Mouse (Mus musculus) CH12.LX (cell line): ENCODE results near the gene Lrrc61. TPM values are rescaled to one million over a fixed set of nuclear protein-coding genes. Genes with fewer than 3 reads are reported as not detected.
A peak's percentile ranks its signal among the peaks of the same experiment; 100 is the strongest.

ENCODE experiments used
- DNase-seq: peaks from one replicate; pipeline ENCODE4 v3.0.0-alpha.2; 2013; ENCODE audit errors: extremely low read depth
- H3K27ac ChIP-seq: 2 replicates; pipeline ENCODE4 v1.5.1; 2012; ENCODE audit warnings: low read depth, mild to moderate bottlenecking, control low read depth, moderate library complexity; ENCODE audit not compliant: insufficient read depth
- H3K27me3 ChIP-seq: replicated peaks from 2 replicates; pipeline ENCODE3; 2012; ENCODE audit warnings: inconsistent platforms
- H3K36me3 ChIP-seq, 2 experiments: replicated peaks in 1 of 2; 2 replicates each; pipeline versions ENCODE3 to v1.6.1; 2012; ENCODE audit warnings: inconsistent platforms in 1 of 2, low read length in 1 of 2, mild to moderate bottlenecking in 1 of 2, mixed read lengths in 1 of 2, moderate library complexity in 1 of 2; ENCODE audit not compliant: control insufficient read depth in 1 of 2, insufficient read depth in 1 of 2
- H3K4me1 ChIP-seq, 2 experiments: 2 replicates each; pipeline ENCODE4 v1.6.1; 2012; ENCODE audit warnings: inconsistent platforms in 1 of 2, moderate library complexity in 1 of 2; ENCODE audit not compliant: insufficient read depth in 2 of 2, control insufficient read depth in 1 of 2
- H3K4me2 ChIP-seq: 2 replicates; pipeline ENCODE4 v1.6.1; 2012; ENCODE audit warnings: low read depth, mild to moderate bottlenecking, control low read depth; ENCODE audit not compliant: poor library complexity, insufficient read depth, severe bottlenecking
- H3K4me3 ChIP-seq, 3 experiments: fragments of 150-350 bp in 1 of 3; sonication (generic) in 1 of 3; replicated peaks in 1 of 3; 2 replicates each; pipeline versions ENCODE3 to v1.5.1; 2011 to 2012; ENCODE audit warnings: low read depth in 2 of 3, low read length in 2 of 3, mild to moderate bottlenecking in 2 of 3, moderate library complexity in 2 of 3, control low read depth in 1 of 3, improper control_type of control experiment in 1 of 3, inconsistent platforms in 1 of 3, mixed read lengths in 1 of 3; ENCODE audit not compliant: poor library complexity in 1 of 3
- H3K79me2 ChIP-seq: replicated peaks from 2 replicates; pipeline ENCODE4 v1.6.1; 2012; ENCODE audit warnings: mild to moderate bottlenecking, moderate library complexity; ENCODE audit not compliant: control insufficient read depth, poor library complexity, insufficient read depth, severe bottlenecking; ENCODE audit errors: extremely low read depth
- H3K9ac ChIP-seq: 2 replicates; pipeline ENCODE4 v1.6.1; 2012; ENCODE audit warnings: low read depth, mild to moderate bottlenecking, control low read depth, moderate library complexity; ENCODE audit not compliant: insufficient read depth
- H3K9me3 ChIP-seq: replicated peaks from 2 replicates; pipeline ENCODE3; 2012; ENCODE audit warnings: low read length, inconsistent platforms, mixed read lengths
- BHLHE40 ChIP-seq: IDR thresholded peaks from 2 replicates; pipeline ENCODE4 v1.6.1; 2011; ENCODE audit warnings: mild to moderate bottlenecking, low read depth, low read length, improper control_type of control experiment
- CHD1 ChIP-seq: IDR thresholded peaks from 2 replicates; pipeline ENCODE4 v1.6.1; 2012; ENCODE audit warnings: low read depth, low read length, improper control_type of control experiment, inconsistent platforms
- CHD2 ChIP-seq: IDR thresholded peaks from 2 replicates; pipeline ENCODE4 v1.6.1; 2011; ENCODE audit warnings: low read length, improper control_type of control experiment
- E2F4 ChIP-seq: IDR thresholded peaks from 2 replicates; pipeline ENCODE4 v1.6.1; 2011; ENCODE audit warnings: low read depth, low read length, improper control_type of control experiment; ENCODE audit not compliant: insufficient replicate concordance
- ELF1 ChIP-seq: IDR thresholded peaks from 2 replicates; pipeline ENCODE4 v1.6.1; 2014; ENCODE audit warnings: low read depth, mild to moderate bottlenecking, inconsistent platforms, low read length, improper control_type of control experiment
- EP300 ChIP-seq: IDR thresholded peaks from 2 replicates; pipeline ENCODE4 v1.6.1; 2011; ENCODE audit warnings: low read length, improper control_type of control experiment
- ETS1 ChIP-seq: conservative IDR thresholded peaks from 2 replicates; pipeline ENCODE4 v1.6.1; 2012; ENCODE audit warnings: low read depth, mild to moderate bottlenecking, inconsistent platforms, low read length, improper control_type of control experiment, moderate library complexity
- HCFC1 ChIP-seq: IDR thresholded peaks from 2 replicates; pipeline ENCODE4 v1.6.1; 2012; ENCODE audit warnings: low read depth, mild to moderate bottlenecking, inconsistent platforms, low read length, improper control_type of control experiment
- IRF4 ChIP-seq: IDR thresholded peaks from 2 replicates; pipeline ENCODE4 v1.6.1; 2014; ENCODE audit warnings: low read depth, mild to moderate bottlenecking, inconsistent platforms, low read length, improper control_type of control experiment
- JUND ChIP-seq: conservative IDR thresholded peaks from 2 replicates; pipeline ENCODE4 v1.6.1; 2011; ENCODE audit warnings: low read depth, low read length, improper control_type of control experiment
- MAX ChIP-seq: IDR thresholded peaks from 2 replicates; pipeline ENCODE4 v1.6.1; 2011; ENCODE audit warnings: low read length, improper control_type of control experiment
- MEF2A ChIP-seq: IDR thresholded peaks from 2 replicates; pipeline ENCODE4 v1.6.1; 2014; ENCODE audit warnings: low read depth, mild to moderate bottlenecking, inconsistent platforms, low read length, improper control_type of control experiment, borderline replicate concordance
- MXI1 ChIP-seq: IDR thresholded peaks from 2 replicates; pipeline ENCODE4 v1.6.1; 2011; ENCODE audit warnings: mild to moderate bottlenecking, low read depth, low read length, improper control_type of control experiment
- NELFE ChIP-seq: IDR thresholded peaks from 2 replicates; pipeline ENCODE4 v1.6.1; 2011; ENCODE audit warnings: low read depth, low read length, improper control_type of control experiment
- NRF1 ChIP-seq: IDR thresholded peaks from 2 replicates; pipeline ENCODE4 v1.6.1; 2014; ENCODE audit warnings: low read depth, mild to moderate bottlenecking, inconsistent platforms, low read length, improper control_type of control experiment, moderate library complexity
- POLR2A ChIP-seq: IDR thresholded peaks from 2 replicates; pipeline ENCODE4 v1.6.1; 2011; ENCODE audit warnings: low read depth, mild to moderate bottlenecking, improper control_type of control experiment, low read length
- POLR2AphosphoS2 ChIP-seq: IDR thresholded peaks from 2 replicates; pipeline ENCODE4 v1.6.1; 2011; ENCODE audit warnings: low read depth, low read length, improper control_type of control experiment
- RAD21 ChIP-seq: IDR thresholded peaks from 2 replicates; pipeline ENCODE4 v1.6.1; 2011; ENCODE audit warnings: low read depth, mild to moderate bottlenecking, low read length, improper control_type of control experiment, moderate library complexity
- RCOR1 ChIP-seq: conservative IDR thresholded peaks from 2 replicates; pipeline ENCODE4 v1.6.1; 2012; ENCODE audit warnings: low read depth, mild to moderate bottlenecking, inconsistent platforms, low read length, improper control_type of control experiment
- SIN3A ChIP-seq: IDR thresholded peaks from 2 replicates; pipeline ENCODE4 v1.6.1; 2012; ENCODE audit warnings: low read length, improper control_type of control experiment, inconsistent platforms
- SMC3 ChIP-seq: IDR thresholded peaks from 2 replicates; pipeline ENCODE4 v1.6.1; 2011; ENCODE audit warnings: low read depth, low read length, improper control_type of control experiment
- TBP ChIP-seq: conservative IDR thresholded peaks from 2 replicates; pipeline ENCODE4 v1.6.1; 2011; ENCODE audit warnings: low read depth, low read length, improper control_type of control experiment
- TCF12 ChIP-seq: IDR thresholded peaks from 2 replicates; pipeline ENCODE4 v1.6.1; 2014; ENCODE audit warnings: low read depth, mild to moderate bottlenecking, inconsistent platforms, low read length, improper control_type of control experiment
- UBTF ChIP-seq: IDR thresholded peaks from 2 replicates; pipeline ENCODE4 v1.6.1; 2012; ENCODE audit warnings: low read depth, mild to moderate bottlenecking, inconsistent platforms, low read length, improper control_type of control experiment, moderate library complexity
- USF1 ChIP-seq: IDR thresholded peaks from 2 replicates; pipeline ENCODE4 v1.6.1; 2014; ENCODE audit warnings: low read depth, mild to moderate bottlenecking, inconsistent platforms, low read length, improper control_type of control experiment
- USF2 ChIP-seq: conservative IDR thresholded peaks from 2 replicates; pipeline ENCODE4 v1.6.1; 2011; ENCODE audit warnings: low read depth, low read length, improper control_type of control experiment
- ZC3H11A ChIP-seq: IDR thresholded peaks from 2 replicates; pipeline ENCODE4 v1.6.1; 2012; ENCODE audit warnings: low read depth, mild to moderate bottlenecking, inconsistent platforms, low read length, improper control_type of control experiment
- ZKSCAN1 ChIP-seq: IDR thresholded peaks from 2 replicates; pipeline ENCODE4 v1.6.1; 2012; ENCODE audit warnings: low read depth, inconsistent platforms, low read length, improper control_type of control experiment, borderline replicate concordance
- ZMIZ1 ChIP-seq: IDR thresholded peaks from 2 replicates; pipeline ENCODE4 v1.6.1; 2012; ENCODE audit warnings: low read depth, mild to moderate bottlenecking, inconsistent platforms, low read length, improper control_type of control experiment
- ZNF384 ChIP-seq: IDR thresholded peaks from 2 replicates; pipeline ENCODE4 v1.6.1; 2012; ENCODE audit warnings: low read depth, low read length, improper control_type of control experiment, inconsistent platforms
- dilution Hi-C: fragments of 300-500 bp; cut with MboI; formaldehyde crosslinking; loops from 2 replicates; pipeline ENCODE4 v1.14.3; 2020; ENCODE audit warnings: low sequenced_read_pairs; ENCODE audit not compliant: extremely low pct_unique_long_range_greater_than_20kb, extremely low pct_ligation_motif_present
- in situ Hi-C: fragments of 300-500 bp; cut with MboI; formaldehyde crosslinking; loops from 3 replicates; pipeline ENCODE4 v1.14.3; 2019; ENCODE audit warnings: low sequenced_read_pairs, low pct_ligation_motif_present, low pct_unique_long_range_greater_than_20kb, mixed read lengths
- polyA plus RNA-seq: library from polyadenylated mRNA; unstranded; fragments of >175 nt; gene quantifications from 2 replicates; pipeline ENCODE4 v1.2.1, GENCODE M21; 2012; ENCODE audit warnings: low read depth; ENCODE audit not compliant: insufficient read length
- total RNA-seq, 2 experiments: library from RNA; depleted of rRNA; stranded (reverse); fragments of 300-350 nt in 1 of 2; fragments of >200 nt in 1 of 2; gene quantifications; 2 replicates each; pipeline ENCODE4 v1.2.3; 2012 to 2014

The Lrrc61 gene
- total and polyA plus RNA-seq, 3 experiments: 5.6 to 14.2 (median 13.7) TPM

GRCm38 (mm10) chr6:48600594-48600993, 46.0 kb downstream of the Lrrc61 start:
- Histone ChIP-seq H3K27me3 (no peaks in the 10 kb centered on the region), H3K27ac (no peak overlapping the region), H3K9ac (no peak overlapping the region), H3K4me3 (no peak overlapping the region), H3K4me1 (peaks cover 4 to 31% of the 10 kb centered on the region in 2 experiments; a peak in 3 of 4 replicates), H3K4me2 (no peak overlapping the region), H3K79me2 (peaks cover 9% of the 10 kb centered on the region; the same call in 1 of the 2 replicates), H3K9me3 (peaks cover 3% of the 10 kb centered on the region), H3K36me3 (peaks cover 27 to 50% of the 10 kb centered on the region in 2 experiments)
- no peak for TF ChIP-seq CHD2
- no peak for TF ChIP-seq CHD1
- TF ChIP-seq TBP: no peak
- TF ChIP-seq E2F4: no peak
- no peak for TF ChIP-seq NRF1
- TF ChIP-seq RCOR1: no peak
- no peak for TF ChIP-seq POLR2A
- no peak for TF ChIP-seq JUND
- no peak for TF ChIP-seq MAX
- no peak for TF ChIP-seq TCF12
- no peak for TF ChIP-seq ZKSCAN1
- TF ChIP-seq ELF1: no peak
- no peak for TF ChIP-seq MEF2A
- no peak for TF ChIP-seq RAD21
- no peak for TF ChIP-seq EP300
- no peak for TF ChIP-seq BHLHE40
- no peak for TF ChIP-seq SIN3A
- no peak for DNase-seq
- in situ Hi-C loops: no loop called here
- dilution Hi-C loops: no loop called here

DNA sequence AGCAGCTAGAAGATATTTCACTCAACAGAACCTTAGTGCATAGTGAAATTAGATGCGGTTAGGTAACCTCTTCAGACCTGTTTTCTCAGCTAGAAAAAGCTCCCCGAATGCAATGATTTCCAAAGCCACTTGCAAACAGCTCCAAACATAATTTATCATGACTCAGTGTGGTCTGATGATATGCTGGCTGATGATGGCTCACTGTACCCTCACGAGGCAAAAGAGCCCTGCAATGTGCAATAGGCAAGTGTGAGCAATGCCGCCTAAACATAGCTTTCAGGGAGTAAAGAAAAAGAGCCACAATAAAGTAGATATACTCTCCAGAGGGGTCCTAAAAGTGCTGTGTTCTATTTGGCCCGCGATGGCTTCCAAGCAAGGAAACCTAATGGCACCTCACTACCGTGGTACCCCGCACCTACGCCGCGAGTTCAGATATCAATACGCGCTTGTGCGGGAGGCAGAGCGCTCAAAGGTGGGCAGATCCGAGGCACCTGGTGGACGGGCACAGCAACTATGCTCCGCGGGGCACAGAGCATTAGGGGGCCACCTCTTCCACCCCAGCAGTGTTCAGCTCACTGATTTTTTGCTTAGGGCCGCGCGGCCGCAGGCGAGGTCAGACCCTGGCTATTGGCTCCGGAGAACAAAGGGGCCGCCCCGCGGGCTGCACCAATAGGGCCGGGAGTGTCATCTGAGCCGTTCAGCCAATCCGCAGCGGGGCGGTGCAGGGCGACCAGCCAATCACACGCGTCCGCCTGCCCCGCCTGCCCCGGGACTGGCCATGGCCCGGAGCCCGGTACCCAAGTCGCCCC, 46.9 kb downstream of the Lrrc61 start, which contains the start of gene Zfp775:
TSS of gene Zfp775 (plus strand) at position 793 of the 809 bp plus-strand sequence.
- peak within 1 kb of the TSS; percentile 74 to 86 (median 82) for H3K4me3 ChIP-seq
- in situ Hi-C loops: no loop called here
- peak within 1 kb of the TSS; percentile 73 for H3K4me2 ChIP-seq
- no peaks in the 10 kb centered on the region for H3K27me3 ChIP-seq
- peak; percentile 91 for DNase-seq
- peak within 1 kb of the TSS; percentile 2; the same call in 1 of the 2 replicates for H3K27ac ChIP-seq
- H3K9ac ChIP-seq: peak within 1 kb of the TSS; percentile 39
- H3K79me2 ChIP-seq: peaks cover 3% of the 10 kb centered on the region; the same call in 1 of the 2 replicates
- peaks cover 4 to 31% of the 10 kb centered on the region in 2 experiments; a peak in 3 of 4 replicates for H3K4me1 ChIP-seq
- peaks cover 21 to 43% of the 10 kb centered on the region in 2 experiments for H3K36me3 ChIP-seq
- peaks cover 3% of the 10 kb centered on the region for H3K9me3 ChIP-seq
- dilution Hi-C loops: no loop called here
- TF ChIP-seq USF1: peak; percentile 71
- no peak for TF ChIP-seq SMC3
- no peak for TF ChIP-seq ZNF384
- TF ChIP-seq ZMIZ1: peak; percentile 83; the same call in 1 of the 2 replicates
- TF ChIP-seq IRF4: no peak
- 0 out of 2 replicates have a peak, but pooled peaks have one; percentile 11 for TF ChIP-seq MXI1
- peak; percentile 49; the same call in 1 of the 2 replicates for TF ChIP-seq HCFC1
- TF ChIP-seq TBP: peak; percentile 67; the same call in 1 of the 2 replicates
- TF ChIP-seq USF2: peak; percentile 26; the same call in 1 of the 2 replicates
- peak; percentile 78 for TF ChIP-seq NELFE
- TF ChIP-seq MAX: 0 out of 2 replicates have a peak, but pooled peaks have one; percentile 33
- peak; percentile 90 for TF ChIP-seq CHD2
- no peak for TF ChIP-seq JUND
- peak; percentile 90 for TF ChIP-seq POLR2A
- TF ChIP-seq ZC3H11A: no peak
- peak; percentile 74 for TF ChIP-seq POLR2AphosphoS2
- TF ChIP-seq TCF12: peak; percentile 84
- TF ChIP-seq UBTF: no peak
- no peak for TF ChIP-seq SIN3A
- no peak for TF ChIP-seq ETS1
- TF ChIP-seq E2F4: no peak
